Mouse (Mus musculus) liver, adult (tissue): ENCODE data around the gene Fxyd6.

Experiments
- GATA4 ChIP-seq: IDR thresholded peaks from 2 replicates; pipeline ENCODE4 v1.6.1; 2014; ENCODE audit warnings: mild to moderate bottlenecking, low read length; ENCODE audit not compliant: insufficient replicate concordance

The Fxyd6 gene

DNA sequence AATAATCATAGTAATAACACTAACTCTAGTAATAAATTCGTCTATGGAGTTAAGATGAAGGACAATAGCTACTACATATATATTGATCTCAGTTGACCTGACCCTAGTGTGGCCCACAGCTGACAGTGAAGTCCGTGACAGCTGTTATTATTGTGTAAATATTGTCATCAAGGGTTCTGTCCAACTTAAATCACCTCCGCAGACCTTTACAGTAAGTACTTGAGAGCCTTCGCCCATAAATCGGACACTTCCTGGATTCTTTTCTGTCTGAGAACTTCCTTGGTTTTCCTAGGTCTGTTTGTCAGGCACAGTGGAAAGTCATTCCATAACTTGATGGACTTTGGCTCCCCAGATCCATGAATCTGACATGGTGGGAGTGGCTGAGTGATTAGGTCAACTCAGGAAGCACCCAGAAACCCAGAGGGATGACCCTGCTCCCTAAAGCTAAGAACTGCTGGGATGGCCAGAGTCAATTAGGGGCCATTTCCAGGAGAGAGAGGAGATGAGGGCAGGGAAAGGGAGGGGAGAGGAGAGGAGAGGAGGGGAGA is 74.3 kb downstream of the Fxyd6 start:
- TF ChIP-seq GATA4 = no peak
